Mouse (Mus musculus) liver, adult 2 months (tissue): ENCODE data around the gene Casq1. TPM values are rescaled to one million over a fixed set of nuclear protein-coding genes. Genes with fewer than 3 reads are reported as not detected.

ENCODE experiments used
- DNase-seq: peaks from one replicate; pipeline ENCODE4 v3.0.0-alpha.2; 2011; ENCODE audit warnings: low read depth, low spot score; ENCODE audit errors: extremely low read depth
- H3K27ac ChIP-seq: fragments of 200-500 bp; replicated peaks from 2 replicates; pipeline ENCODE4 v1.5.1; 2012; ENCODE audit warnings: low read depth, mild to moderate bottlenecking, control low read depth, inconsistent platforms, low read length; ENCODE audit not compliant: insufficient read depth
- H3K27me3 ChIP-seq: fragments of 200-500 bp; 2 replicates; pipeline ENCODE4 v1.6.1; 2012; ENCODE audit warnings: mild to moderate bottlenecking, moderate library complexity, low read length, inconsistent platforms; ENCODE audit not compliant: control insufficient read depth, insufficient read depth
- H3K36me3 ChIP-seq: fragments of 200-500 bp; 2 replicates; pipeline ENCODE4 v1.6.1; 2012; ENCODE audit warnings: low read length, inconsistent platforms; ENCODE audit not compliant: control insufficient read depth, insufficient read depth
- H3K4me1 ChIP-seq: fragments of 200-500 bp; 2 replicates; pipeline ENCODE4 v1.6.1; 2011; ENCODE audit warnings: low read length; ENCODE audit not compliant: control insufficient read depth, insufficient read depth
- H3K4me3 ChIP-seq: fragments of 200-500 bp; 2 replicates; pipeline ENCODE4 v1.5.1; 2011; ENCODE audit warnings: low read depth, mild to moderate bottlenecking, control low read depth, low read length, moderate library complexity; ENCODE audit not compliant: insufficient read depth
- H3K79me2 ChIP-seq: fragments of 200-500 bp; 2 replicates; pipeline ENCODE4 v1.6.1; 2012; ENCODE audit warnings: inconsistent platforms, mild to moderate bottlenecking, low read length, moderate library complexity; ENCODE audit not compliant: control insufficient read depth, insufficient read depth
- H3K9ac ChIP-seq: fragments of 200-500 bp; 2 replicates; pipeline ENCODE4 v1.6.1; 2012; ENCODE audit warnings: low read depth, mild to moderate bottlenecking, control low read depth, inconsistent platforms, low read length
- CTCF ChIP-seq: fragments of 200-500 bp; IDR thresholded peaks from 2 replicates; pipeline ENCODE4 v1.5.1; 2011; ENCODE audit warnings: low read depth, low read length, control low read depth
- POLR2A ChIP-seq: fragments of 200-500 bp; IDR thresholded peaks from 2 replicates; pipeline ENCODE4 v1.6.1; 2011; ENCODE audit warnings: low read length, control low read depth; ENCODE audit not compliant: insufficient read depth; ENCODE audit errors: extremely low read depth
- WGBS: fragments of 180-500 bp; shearing (Covaris S2); methylation state at CpG from one replicate; pipeline ENCODE4 v1.1.7; 2018; 5-methylcytosine and 5-hydroxymethylcytosine counted together
- polyA plus RNA-seq: library from polyadenylated mRNA; depleted of rRNA; stranded (reverse); fragments of >200 nt; gene quantifications from 2 replicates; pipeline ENCODE4 v1.2.3, GENCODE M21; 2012
- total RNA-seq: library from RNA; depleted of rRNA; stranded (reverse); fragments of >200 nt; gene quantifications from 2 replicates; pipeline ENCODE4 v1.2.3, GENCODE M21; 2014

Gene Casq1
- total and polyA plus RNA-seq, 2 experiments, result 0.21 to 0.74 TPM

GRCm38 (mm10) chr1:172220414-172220813, 746 bp upstream of the Casq1 start:
- 0 out of 2 replicates have a peak, but pooled peaks cover 3% of the 10 kb centered on the region for H3K4me1 ChIP-seq
- H3K27me3 ChIP-seq, result no peaks in the 10 kb centered on the region
- H3K36me3 ChIP-seq, result no peaks in the 10 kb centered on the region
- H3K9ac ChIP-seq, result no peak overlapping the region
- WGBS, result 63% methylated on average over 10 of the region's 10 CpGs
- peak overlapping the region; percentile 59 for H3K27ac ChIP-seq
- H3K4me3 ChIP-seq, result no peak overlapping the region
- DNase-seq, result peak; percentile 25
- no peak for TF ChIP-seq POLR2A
- no peak for TF ChIP-seq CTCF
- no peaks in the 10 kb centered on the region for H3K79me2 ChIP-seq

DNA sequence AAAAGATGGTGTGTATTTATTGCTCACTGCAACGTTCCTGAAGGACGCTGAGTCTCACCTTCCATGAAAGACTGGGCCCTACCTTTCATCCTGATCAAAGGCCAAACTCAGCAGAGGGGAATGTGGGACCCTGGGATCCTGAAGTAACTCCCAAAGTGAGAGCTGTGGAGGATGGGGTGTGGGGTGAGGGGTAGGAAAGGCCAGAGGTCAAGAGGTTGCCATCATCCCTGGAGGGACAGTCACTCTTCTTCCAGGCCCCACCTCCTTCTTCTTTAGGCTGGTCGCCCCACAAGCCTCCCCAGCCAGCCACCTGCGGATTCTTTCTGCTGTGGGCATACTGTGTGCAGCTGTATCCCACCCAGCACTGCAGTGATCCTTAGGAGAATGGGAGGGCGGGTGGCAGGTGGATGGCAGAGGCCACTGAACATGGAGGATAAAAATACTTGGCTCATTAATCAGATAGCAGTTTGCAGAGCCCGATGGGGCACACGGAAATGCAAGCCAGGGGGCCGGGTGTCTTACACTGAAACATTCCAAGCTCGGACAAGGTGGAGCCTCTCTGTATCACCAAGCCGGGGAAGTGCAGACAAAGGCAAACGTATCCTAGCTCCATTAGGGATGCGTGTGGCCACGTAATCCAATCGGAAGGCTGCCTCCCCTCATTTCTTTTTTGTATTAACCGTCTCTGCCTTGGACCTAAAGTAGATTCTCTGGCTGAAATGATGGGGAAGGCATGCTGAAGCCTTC, 1.3 kb downstream of the Casq1 start:
- H3K36me3 ChIP-seq, result no peaks in the 10 kb centered on the region
- H3K79me2 ChIP-seq, result no peaks in the 10 kb centered on the region
- no peak for DNase-seq
- H3K4me1 ChIP-seq, result 0 out of 2 replicates have a peak, but pooled peaks cover 3% of the 10 kb centered on the region
- H3K27me3 ChIP-seq, result no peaks in the 10 kb centered on the region
- H3K27ac ChIP-seq, result no peak overlapping the region
- H3K9ac ChIP-seq, result no peak overlapping the region
- H3K4me3 ChIP-seq, result no peak overlapping the region
- TF ChIP-seq CTCF, result no peak
- TF ChIP-seq POLR2A, result no peak
- WGBS, result 88% methylated on average over 15 of the region's 15 CpGs

- H3K9ac ChIP-seq, result peak overlapping the region; percentile 39
- 2% methylated on average over 5 of the region's 5 CpGs for WGBS
- H3K79me2 ChIP-seq, result no peaks in the 10 kb centered on the region
- TF ChIP-seq CTCF (peak; percentile 97), POLR2A (no peak)
- 0 out of 2 replicates have a peak, but pooled peaks cover 5% of the 10 kb centered on the region for H3K4me1 ChIP-seq
- DNase-seq, result peak; percentile 79
- H3K36me3 ChIP-seq, result no peaks in the 10 kb centered on the region
- H3K27ac ChIP-seq, result peak overlapping the region; percentile 47
- no peaks in the 10 kb centered on the region for H3K27me3 ChIP-seq
- H3K4me3 ChIP-seq, result peak overlapping the region; percentile 24; the same call in 1 of the 2 replicates
Measured at GRCm38 (mm10) chr1:172217148-172217547, 2.5 kb downstream of the Casq1 start.

- Histone ChIP-seq H3K4me3 (no peak overlapping the region), H3K27me3 (no peaks in the 10 kb centered on the region), H3K4me1 (0 out of 2 replicates have a peak, but pooled peaks cover 5% of the 10 kb centered on the region), H3K9ac (no peak overlapping the region), H3K79me2 (no peaks in the 10 kb centered on the region), H3K36me3 (no peaks in the 10 kb centered on the region), H3K27ac (no peak overlapping the region)
- 47% methylated on average over 3 of the region's 3 CpGs for WGBS
- DNase-seq, result no peak
- TF ChIP-seq CTCF (no peak), POLR2A (no peak)
Measured at GRCm38 (mm10) chr1:172214748-172215147, 4.9 kb downstream of the Casq1 start.

DNA sequence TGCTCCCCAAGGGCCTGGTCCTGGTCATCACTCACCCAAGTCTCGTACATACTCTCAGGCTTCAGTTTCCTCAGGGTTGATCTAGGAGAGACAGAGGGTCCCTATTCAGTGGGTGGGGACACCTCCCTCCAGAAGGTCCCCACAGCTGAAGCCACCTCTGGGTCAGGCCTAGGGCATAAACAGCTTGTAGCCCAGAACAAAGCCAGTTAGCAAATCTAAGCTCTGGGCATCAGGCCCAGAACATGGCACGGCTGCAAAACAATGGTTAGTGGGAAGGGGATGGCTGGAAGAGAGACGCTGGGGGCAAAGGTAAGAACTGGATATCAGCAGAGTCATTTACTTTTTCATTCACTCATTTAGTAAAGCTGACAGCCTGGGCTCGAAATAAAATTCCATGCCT, 5.9 kb downstream of the Casq1 start:
- H3K9ac ChIP-seq, result no peak overlapping the region
- 61% methylated on average over 4 of the region's 4 CpGs for WGBS

DNA sequence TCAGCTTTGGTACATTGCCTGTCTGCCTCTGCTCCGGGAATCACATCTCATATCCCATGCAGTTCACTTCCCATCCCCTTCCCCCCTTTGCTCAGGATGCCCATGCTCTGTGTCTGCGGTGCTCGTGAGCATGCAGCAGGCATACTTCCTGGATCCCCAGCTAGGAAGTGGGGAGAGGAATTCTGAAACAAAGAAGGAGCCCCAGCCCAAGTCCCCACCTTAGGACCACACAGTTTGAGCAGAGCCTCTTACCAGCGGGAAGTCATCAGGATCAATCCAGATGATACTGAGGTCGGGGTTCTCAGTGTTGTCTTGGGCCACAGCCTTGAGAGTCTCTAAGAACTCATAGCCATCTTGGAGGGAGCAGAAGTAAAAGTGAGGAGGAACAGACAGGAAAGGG, 6.9 kb downstream of the Casq1 start:
- H3K4me1 ChIP-seq, result 0 out of 2 replicates have a peak, but pooled peaks cover 5% of the 10 kb centered on the region
- H3K9ac ChIP-seq, result no peak overlapping the region
- 79% methylated on average over 5 of the region's 5 CpGs for WGBS

More for the DNA sequence above, 5.9 kb downstream of the Casq1 start:
- Histone ChIP-seq H3K79me2 (no peaks in the 10 kb centered on the region), H3K36me3 (no peaks in the 10 kb centered on the region), H3K4me3 (no peak overlapping the region), H3K27ac (no peak overlapping the region), H3K27me3 (no peaks in the 10 kb centered on the region), H3K4me1 (0 out of 2 replicates have a peak, but pooled peaks cover 5% of the 10 kb centered on the region)
- TF ChIP-seq POLR2A, result no peak
- no peak for TF ChIP-seq CTCF
- DNase-seq, result no peak

More for the DNA sequence above, 6.9 kb downstream of the Casq1 start:
- H3K27ac ChIP-seq, result no peak overlapping the region
- DNase-seq, result no peak
- no peaks in the 10 kb centered on the region for H3K27me3 ChIP-seq
- TF ChIP-seq POLR2A (no peak), CTCF (no peak)
- no peak overlapping the region for H3K4me3 ChIP-seq
- no peaks in the 10 kb centered on the region for H3K79me2 ChIP-seq
- H3K36me3 ChIP-seq, result no peaks in the 10 kb centered on the region
